8 mouse cellular contexts compared by ENCODE assay signal in genomic region chr8:13337678-13338077, GRCm38 (mm10). TPM values are rescaled to one million over a fixed set of nuclear protein-coding genes. Genes with fewer than 3 reads are reported as not detected.
DNase-seq lines count a peak whose midpoint lies in the region; ATAC-seq and TF ChIP-seq lines count a peak whose summit lies in the region.

No protein-coding gene starts in this region.

- no peak for TF ChIP-seq CTCF in liver, adult 2 months (IDR thresholded peaks at IDR 0.05; ENCODE audit: low read depth, low read length)
- no peak for TF ChIP-seq CTCF in lung, adult 2 months (IDR thresholded peaks at IDR 0.05; ENCODE audit: insufficient read depth, low read length)

- peak overlapping the region; percentile 79 for H3K4me2 ChIP-seq in embryonic facial prominence, embryonic 13.5 days
- H3K4me2 ChIP-seq in limb, embryonic 12.5 days: peak overlapping the region; percentile 76
- peak overlapping the region; percentile 91 for H3K4me2 ChIP-seq in neural tube, embryonic 13.5 days

- H3K27ac ChIP-seq in liver, adult 2 months (replicated peaks; ENCODE audit: insufficient read depth, low read depth, low read length): no peak overlapping the region
- H3K27ac ChIP-seq in embryonic facial prominence, embryonic 13.5 days: peak overlapping the region; percentile 58; the same call in 1 of the 2 replicates
- H3K27ac ChIP-seq in limb, embryonic 12.5 days: 0 out of 2 replicates have a peak overlapping the region, but pooled peaks have one; percentile 50
- H3K27ac ChIP-seq in neural tube, embryonic 13.5 days (replicated peaks): no peak overlapping the region; the same call in 1 of the 2 replicates

- no peak for ATAC-seq in embryonic facial prominence, embryonic 13.5 days (ENCODE audit: insufficient number of reproducible peaks, insufficient read depth, low FRiP score, low TSS enrichment, low read depth)
- ATAC-seq in limb, embryonic 12.5 days (ENCODE audit: insufficient number of reproducible peaks, insufficient read depth, low FRiP score, low TSS enrichment, low read depth): no peak
- ATAC-seq in neural tube, embryonic 13.5 days (ENCODE audit: low read depth): peak; percentile 1; the same call in 1 of the 2 replicates

- TF ChIP-seq POLR2A in liver, adult 2 months (IDR thresholded peaks at IDR 0.05; ENCODE audit: extremely low read depth, insufficient read depth, low read length): no peak
- no peak for TF ChIP-seq POLR2A in lung, adult 2 months (IDR thresholded peaks at IDR 0.05; ENCODE audit: borderline replicate concordance, extremely low read depth, low read depth, low read length)

- H3K4me1 ChIP-seq in liver, adult 2 months (ENCODE audit: control insufficient read depth, insufficient read depth, low read length): peaks cover 5% of the 10 kb centered on the region; the same call in 1 of the 2 replicates
- H3K4me1 ChIP-seq in embryonic facial prominence, embryonic 13.5 days: peaks cover 13% of the 10 kb centered on the region
- H3K4me1 ChIP-seq in limb, embryonic 12.5 days (replicated peaks): peaks cover 12% of the 10 kb centered on the region
- H3K4me1 ChIP-seq in neural tube, embryonic 13.5 days (replicated peaks): peaks cover 28% of the 10 kb centered on the region
- peaks cover 2% of the 10 kb centered on the region; the same call in 1 of the 2 replicates for H3K4me1 ChIP-seq in lung, adult 2 months (ENCODE audit: control insufficient read depth, insufficient read depth, low read length)

- 54% methylated on average over 3 of the region's 3 CpGs for WGBS in liver, adult 2 months
- 73% methylated on average over 3 of the region's 3 CpGs for WGBS in embryonic facial prominence, embryonic 13.5 days
- 73% methylated on average over 3 of the region's 3 CpGs for WGBS in limb, embryonic 12.5 days
- 77% methylated on average over 3 of the region's 3 CpGs for WGBS in neural tube, embryonic 13.5 days
- 52% methylated on average over 3 of the region's 3 CpGs for WGBS in lung, adult 2 months

- H3K9ac ChIP-seq in liver, adult 2 months (ENCODE audit: low read depth, low read length): no peak overlapping the region
- H3K9ac ChIP-seq in embryonic facial prominence, embryonic 13.5 days: peak overlapping the region; percentile 97
- H3K9ac ChIP-seq in limb, embryonic 12.5 days (replicated peaks): peak overlapping the region; percentile 97; the same call in 1 of the 2 replicates
- peak overlapping the region; percentile 96; the same call in 1 of the 2 replicates for H3K9ac ChIP-seq in neural tube, embryonic 13.5 days

- H3K4me3 ChIP-seq in liver, adult 2 months (ENCODE audit: insufficient read depth, low read depth, low read length): no peak overlapping the region
- H3K4me3 ChIP-seq in embryonic facial prominence, embryonic 13.5 days: peak overlapping the region; percentile 85
- H3K4me3 ChIP-seq in limb, embryonic 12.5 days (replicated peaks): 0 out of 2 replicates have a peak overlapping the region, but pooled peaks have one; percentile 99
- peak overlapping the region; percentile 87; the same call in 1 of the 2 replicates for H3K4me3 ChIP-seq in neural tube, embryonic 13.5 days
- H3K4me3 ChIP-seq in lung, adult 2 months (replicated peaks; ENCODE audit: extremely low read depth, low read depth, low read length): no peak overlapping the region

- DNase-seq in liver, adult 2 months (ENCODE audit: extremely low read depth, low read depth, low spot score): peak; percentile 12
- DNase-seq in liver: no peak
- no peak for DNase-seq in adrenal gland, adult 2 months
- DNase-seq in lung, adult 2 months: no peak
- DNase-seq in testis, postnatal 14 days (ENCODE audit: low spot score): no peak

- no peaks in the 10 kb centered on the region for H3K27me3 ChIP-seq in liver, adult 2 months (ENCODE audit: control insufficient read depth, insufficient read depth, low read length)
- no peaks in the 10 kb centered on the region for H3K27me3 ChIP-seq in embryonic facial prominence, embryonic 13.5 days
- no peaks in the 10 kb centered on the region for H3K27me3 ChIP-seq in limb, embryonic 12.5 days
- no peaks in the 10 kb centered on the region for H3K27me3 ChIP-seq in neural tube, embryonic 13.5 days

- no peaks in the 10 kb centered on the region for H3K9me3 ChIP-seq in embryonic facial prominence, embryonic 13.5 days
- no peaks in the 10 kb centered on the region for H3K9me3 ChIP-seq in limb, embryonic 12.5 days
- no peaks in the 10 kb centered on the region for H3K9me3 ChIP-seq in neural tube, embryonic 13.5 days

- no peaks in the 10 kb centered on the region for H3K36me3 ChIP-seq in liver, adult 2 months (ENCODE audit: control insufficient read depth, insufficient read depth, low read length)
- peaks cover 24% of the 10 kb centered on the region for H3K36me3 ChIP-seq in embryonic facial prominence, embryonic 13.5 days
- peaks cover 25% of the 10 kb centered on the region for H3K36me3 ChIP-seq in limb, embryonic 12.5 days
- peaks cover 25% of the 10 kb centered on the region for H3K36me3 ChIP-seq in neural tube, embryonic 13.5 days

- peaks cover 13% of the 10 kb centered on the region; the same call in 1 of the 2 replicates for H3K79me2 ChIP-seq in liver, adult 2 months (ENCODE audit: control insufficient read depth, insufficient read depth, low read length)

RNA-seq across cellular contexts. Expression of gene Tfdp1, which starts 0.9 kb away (rescaled TPM):
- total RNA-seq in liver, adult 2 months (2014; rRNA removed): 12.8 and 13.2 TPM in 2 replicates
- 12.9 TPM in 2 replicates for polyA plus RNA-seq in liver, adult 2 months (2012; rRNA removed)
- 164 and 166 TPM in 2 replicates for polyA plus RNA-seq in embryonic facial prominence, embryonic 13.5 days (2015; fragmentation: Nextera tagmentation; extraction: Ambion mirVana)
- polyA plus RNA-seq in limb, embryonic 12.5 days (2016; fragmentation: Nextera tagmentation; extraction: Ambion mirVana): 187 and 188 TPM in 2 replicates
- 104 and 111 TPM in 2 replicates for polyA plus RNA-seq in neural tube, embryonic 13.5 days (2015; fragmentation: Nextera tagmentation; extraction: Ambion mirVana)
- total RNA-seq in adrenal gland, adult 2 months (2021): 10 to 100 TPM; 62.7 to 67.1 TPM
- polyA plus RNA-seq in adrenal gland, adult 2 months (2012; rRNA removed): 12.6 and 15.3 TPM in 2 replicates
- polyA plus RNA-seq in lung, adult 2 months (2012; rRNA removed): 17.1 and 28.0 TPM in 2 replicates

RNA-seq across cellular contexts. Expression of gene Tmco3, which starts 49.7 kb away (rescaled TPM):
- 5.1 and 5.5 TPM in 2 replicates for total RNA-seq in liver, adult 2 months (2014; rRNA removed)
- 7.0 and 9.0 TPM in 2 replicates for polyA plus RNA-seq in liver, adult 2 months (2012; rRNA removed)
- polyA plus RNA-seq in embryonic facial prominence, embryonic 13.5 days (2015; fragmentation: Nextera tagmentation; extraction: Ambion mirVana): 53.1 and 62.3 TPM in 2 replicates
- 45.9 and 46.4 TPM in 2 replicates for polyA plus RNA-seq in limb, embryonic 12.5 days (2016; fragmentation: Nextera tagmentation; extraction: Ambion mirVana)
- 45.9 and 49.2 TPM in 2 replicates for polyA plus RNA-seq in neural tube, embryonic 13.5 days (2015; fragmentation: Nextera tagmentation; extraction: Ambion mirVana)
- total RNA-seq in adrenal gland, adult 2 months (2021): 10 to 100 TPM; 27.1 to 35.5 TPM
- polyA plus RNA-seq in adrenal gland, adult 2 months (2012; rRNA removed): 41.1 and 44.8 TPM in 2 replicates
- 35.4 and 39.4 TPM in 2 replicates for polyA plus RNA-seq in lung, adult 2 months (2012; rRNA removed)

RNA-seq across cellular contexts. Expression of gene Dcun1d2, which starts 49.7 kb away (rescaled TPM):
- 10.6 and 10.7 TPM in 2 replicates for total RNA-seq in liver, adult 2 months (2014; rRNA removed)
- polyA plus RNA-seq in liver, adult 2 months (2012; rRNA removed): 11.0 and 13.1 TPM in 2 replicates
- 33.2 and 33.4 TPM in 2 replicates for polyA plus RNA-seq in embryonic facial prominence, embryonic 13.5 days (2015; fragmentation: Nextera tagmentation; extraction: Ambion mirVana)
- 29.9 and 31.5 TPM in 2 replicates for polyA plus RNA-seq in limb, embryonic 12.5 days (2016; fragmentation: Nextera tagmentation; extraction: Ambion mirVana)
- polyA plus RNA-seq in neural tube, embryonic 13.5 days (2015; fragmentation: Nextera tagmentation; extraction: Ambion mirVana): 33.5 and 34.3 TPM in 2 replicates
- 10 to 100 TPM; 28.3 to 36.2 TPM for total RNA-seq in adrenal gland, adult 2 months (2021)
- polyA plus RNA-seq in adrenal gland, adult 2 months (2012; rRNA removed): 23.3 and 24.9 TPM in 2 replicates
- 19.7 and 23.3 TPM in 2 replicates for polyA plus RNA-seq in lung, adult 2 months (2012; rRNA removed)

RNA-seq across cellular contexts. Expression of gene Atp4b, which starts 58.9 kb away (rescaled TPM):
- not detected in 2 replicates for total RNA-seq in liver, adult 2 months (2014; rRNA removed)
- not detected in 2 replicates for polyA plus RNA-seq in liver, adult 2 months (2012; rRNA removed)
- polyA plus RNA-seq in embryonic facial prominence, embryonic 13.5 days (2015; fragmentation: Nextera tagmentation; extraction: Ambion mirVana): not detected in 2 replicates
- polyA plus RNA-seq in limb, embryonic 12.5 days (2016; fragmentation: Nextera tagmentation; extraction: Ambion mirVana): not detected in 2 replicates
- polyA plus RNA-seq in neural tube, embryonic 13.5 days (2015; fragmentation: Nextera tagmentation; extraction: Ambion mirVana): not detected in 2 replicates
- under 1 TPM in 1 of 2 experiments, not detected in 1; 0.69 TPM for total RNA-seq in adrenal gland, adult 2 months (2021)
- polyA plus RNA-seq in adrenal gland, adult 2 months (2012; rRNA removed): 0.43 and 1.2 TPM in 2 replicates
- polyA plus RNA-seq in lung, adult 2 months (2012; rRNA removed): 0.49 TPM in 1 of 2 replicates, not detected in the other

Comparison
In these comparisons a context has a peak if more than half of its experiments do, and no peak if none do; other contexts are left out.
1. H3K27ac ChIP-seq: peak in embryonic facial prominence, embryonic 13.5 days (single experiment) and limb, embryonic 12.5 days (single experiment); none in liver, adult 2 months (single experiment) and neural tube, embryonic 13.5 days (single experiment).
2. H3K4me3 ChIP-seq: peak in embryonic facial prominence, embryonic 13.5 days (single experiment), limb, embryonic 12.5 days (single experiment) and neural tube, embryonic 13.5 days (single experiment); none in liver, adult 2 months (single experiment) and lung, adult 2 months (single experiment).
3. Peak in every context shown above with its lines, with median percentiles within 50 percentile points of each other: H3K4me2 ChIP-seq.